ENCODE assay signal across 8 mouse cellular contexts in genomic region chr13:113429615-113430014, GRCm38 (mm10).
DNase-seq lines count a peak whose midpoint lies in the region; ATAC-seq and TF ChIP-seq lines count a peak whose summit lies in the region.

No protein-coding gene starts in this region.

- H3K27me3 ChIP-seq in cerebellum, adult 2 months (ENCODE audit: control insufficient read depth, insufficient read depth, low read length), result no peaks in the 10 kb centered on the region
- no peaks in the 10 kb centered on the region for H3K27me3 ChIP-seq in hindbrain, embryonic 12.5 days

- no peak for TF ChIP-seq POLR2A in cerebellum, adult 2 months (IDR thresholded peaks at IDR 0.05; ENCODE audit: borderline replicate concordance, insufficient read depth, low read length)
- TF ChIP-seq POLR2A in brain, embryonic 14.5 days (IDR thresholded peaks at IDR 0.05; ENCODE audit: borderline replicate concordance, extremely low read depth, insufficient read depth, insufficient read length, poor library complexity, severe bottlenecking), result no peak

- H3K4me2 ChIP-seq in hindbrain, embryonic 12.5 days (replicated peaks), result no peak overlapping the region

- intact Hi-C loops in left cerebral cortex, adult 2 months (cut with DNase I), result no loop called here

- no peak overlapping the region for H3K27ac ChIP-seq in cerebellum, adult 2 months (ENCODE audit: insufficient read depth, low read length)
- no peak overlapping the region for H3K27ac ChIP-seq in left cerebral cortex, adult 2 months
- H3K27ac ChIP-seq in hindbrain, embryonic 12.5 days, result no peak overlapping the region

- DNase-seq in cerebellum, adult 2 months, result no peak
- DNase-seq in cerebellum, adult 9-11 months, result no peak
- DNase-seq in left cerebral cortex, adult 2 months (ENCODE audit: extremely low spot score in 1 of 2, low spot score in 2 of 2), result no peak
- DNase-seq in left cerebral cortex, adult 8-10 months (ENCODE audit: low spot score in 2 of 2), result no peak
- peak; percentile 30 for DNase-seq in brain, embryonic 14.5 days (ENCODE audit: low read depth)
- peak; percentile 41 for DNase-seq in naive thymus-derived CD4-positive, alpha-beta T cell, adult 2 months (ENCODE audit: low read depth)
- no peak for DNase-seq in adrenal gland, adult 8-10 months

- ATAC-seq in hindbrain, embryonic 12.5 days (ENCODE audit: low FRiP score), result no peak

- H3K4me1 ChIP-seq in cerebellum, adult 2 months (ENCODE audit: control insufficient read depth, insufficient read depth, low read length), result no peaks in the 10 kb centered on the region
- no peaks in the 10 kb centered on the region for H3K4me1 ChIP-seq in hindbrain, embryonic 12.5 days

- H3K36me3 ChIP-seq in hindbrain, embryonic 12.5 days, result no peaks in the 10 kb centered on the region

- 48% methylated on average over 3 of the region's 3 CpGs for WGBS in cerebellum, adult 2 months
- WGBS in hindbrain, embryonic 12.5 days, result 40% methylated on average over 3 of the region's 3 CpGs

- H3K9ac ChIP-seq in hindbrain, embryonic 12.5 days, result no peak overlapping the region

- no peaks in the 10 kb centered on the region for H3K9me3 ChIP-seq in hindbrain, embryonic 12.5 days (replicated peaks)

- TF ChIP-seq CTCF in cerebellum, adult 2 months (IDR thresholded peaks at IDR 0.05; ENCODE audit: borderline replicate concordance, insufficient read depth, low read depth, low read length), result peak; percentile 22; the same call in 1 of the 2 replicates
- TF ChIP-seq CTCF in left cerebral cortex, adult 2 months (IDR thresholded peaks at IDR 0.05), result peak; percentile 78
- TF ChIP-seq CTCF in brain, embryonic 14.5 days (IDR thresholded peaks at IDR 0.05; ENCODE audit: borderline replicate concordance, extremely low read depth, insufficient read depth, insufficient read length), result peak; percentile 56; the same call in 1 of the 2 replicates

- no peak overlapping the region for H3K4me3 ChIP-seq in cerebellum, adult 2 months (replicated peaks; ENCODE audit: insufficient read depth, low read depth, low read length)
- H3K4me3 ChIP-seq in left cerebral cortex, adult 2 months, result no peak overlapping the region
- no peak overlapping the region for H3K4me3 ChIP-seq in hindbrain, embryonic 12.5 days

Comparison
In these comparisons a context has a peak if more than half of its experiments do, and no peak if none do; other contexts are left out.
1. DNase-seq: peak in brain, embryonic 14.5 days (single experiment) and naive thymus-derived CD4-positive, alpha-beta T cell, adult 2 months (single experiment); none in cerebellum, adult 2 months (0 of 2), cerebellum, adult 9-11 months (single experiment), left cerebral cortex, adult 2 months (0 of 2), left cerebral cortex, adult 8-10 months (0 of 2) and adrenal gland, adult 8-10 months (single experiment).
2. CTCF ChIP-seq: peak in every context shown above with its lines; median percentile 78 in left cerebral cortex, adult 2 months; 56 in brain, embryonic 14.5 days; 22 in cerebellum, adult 2 months.